Mouse (Mus musculus): ENCODE results near the gene Depdc5. TPM values are rescaled to one million over a fixed set of nuclear protein-coding genes. Genes with fewer than 3 reads are reported as not detected.
"Not testable (repeated sequence)": the region's sequence is repeated elsewhere in the genome, so short reads cannot be mapped to it uniquely, and the experiment has no call there.

The Depdc5 gene
- polyA plus RNA-seq, 1 experiment from 2014 or later: 29.6 TPM

DNA sequence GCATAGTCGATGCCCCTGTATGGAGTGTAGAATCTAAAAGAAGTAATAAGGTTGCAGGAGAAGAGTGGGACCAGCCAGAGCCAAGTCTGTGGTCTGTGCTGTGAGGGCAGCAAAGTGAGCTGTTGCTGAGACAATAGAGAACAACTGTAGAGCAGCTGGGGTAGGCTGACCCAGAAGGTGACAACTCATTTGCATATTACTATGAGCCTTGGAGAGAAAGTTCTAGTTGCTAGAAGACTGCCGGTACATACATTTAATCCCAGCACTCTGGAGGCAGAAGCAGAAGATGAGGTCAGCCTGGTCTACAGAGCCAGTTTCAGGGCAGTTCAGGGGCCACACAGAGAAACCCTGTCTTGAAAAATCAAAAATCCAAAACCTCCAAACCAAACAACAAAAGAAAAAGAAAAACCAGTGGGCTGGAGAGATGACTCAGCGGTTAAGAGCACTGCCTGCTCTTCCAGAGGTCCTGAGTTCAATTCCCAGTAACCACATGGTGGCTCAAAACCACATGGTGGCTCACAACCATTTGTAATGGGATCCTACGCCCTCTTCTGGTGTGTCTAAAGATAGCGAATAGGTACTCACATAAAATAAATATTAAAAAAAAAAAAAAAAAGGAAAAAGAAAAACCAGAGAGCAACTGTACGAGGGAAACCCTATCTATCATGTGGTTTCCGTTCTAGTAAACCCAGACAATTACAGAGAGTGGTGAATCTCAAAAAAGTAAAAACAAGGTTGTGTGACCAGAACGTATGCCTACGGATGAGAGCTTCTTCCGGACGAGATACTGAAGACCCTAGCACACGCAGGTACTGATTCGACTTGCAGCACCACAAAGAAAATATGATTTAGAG lies 175.4 kb downstream of the Depdc5 start:
- 45% methylated on average over 13 of the region's 13 CpGs for WGBS
- peak; percentile 36; the same call in 1 of the 2 replicates for ATAC-seq (ENCODE audit: low read depth)
- Histone ChIP-seq H3K4me3 (no peak overlapping the region), H3K36me3 (no peaks in the 10 kb centered on the region), H3K4me1 (replicated peaks) (peaks cover 4% of the 10 kb centered on the region; the same call in 1 of the 2 replicates), H3K9ac (no peak overlapping the region), H3K27ac (replicated peaks) (no peak overlapping the region), H3K9me3 (no peaks in the 10 kb centered on the region), H3K27me3 (no peaks in the 10 kb centered on the region), H3K4me2 (peak overlapping the region; percentile 48)

DNA sequence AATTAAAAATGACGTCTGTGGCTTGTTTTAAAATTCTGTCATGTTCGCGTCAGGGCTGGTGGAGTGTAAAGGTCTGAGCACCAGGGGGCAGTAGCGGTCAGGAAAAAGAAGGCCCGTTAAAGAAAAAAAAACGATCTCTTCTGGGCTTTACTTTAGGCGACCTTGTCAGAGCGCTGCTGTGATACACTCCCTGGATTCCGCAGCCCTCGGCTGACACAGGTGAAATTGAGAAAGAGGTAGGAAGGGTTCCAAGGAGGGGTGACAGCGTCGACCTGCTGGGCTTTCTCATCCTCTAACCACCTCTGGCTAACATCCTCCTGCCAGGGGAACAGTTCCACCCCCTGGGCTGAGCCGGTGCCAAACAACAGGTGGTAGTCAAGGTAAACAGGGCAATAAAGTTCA lies 176.0 kb downstream of the Depdc5 start:
- WGBS: 3% methylated on average over 13 of the region's 13 CpGs
- Histone ChIP-seq H3K4me3 (no peak overlapping the region), H3K9ac (0 out of 2 replicates have a peak overlapping the region, but pooled peaks have one; percentile 42), H3K27ac (replicated peaks) (no peak overlapping the region), H3K9me3 (no peaks in the 10 kb centered on the region), H3K27me3 (no peaks in the 10 kb centered on the region), H3K4me2 (peak overlapping the region; percentile 48), H3K36me3 (no peaks in the 10 kb centered on the region), H3K4me1 (replicated peaks) (peaks cover 4% of the 10 kb centered on the region; the same call in 1 of the 2 replicates)
- peak; percentile 43; the same call in 1 of the 2 replicates for ATAC-seq (ENCODE audit: low read depth)

DNA sequence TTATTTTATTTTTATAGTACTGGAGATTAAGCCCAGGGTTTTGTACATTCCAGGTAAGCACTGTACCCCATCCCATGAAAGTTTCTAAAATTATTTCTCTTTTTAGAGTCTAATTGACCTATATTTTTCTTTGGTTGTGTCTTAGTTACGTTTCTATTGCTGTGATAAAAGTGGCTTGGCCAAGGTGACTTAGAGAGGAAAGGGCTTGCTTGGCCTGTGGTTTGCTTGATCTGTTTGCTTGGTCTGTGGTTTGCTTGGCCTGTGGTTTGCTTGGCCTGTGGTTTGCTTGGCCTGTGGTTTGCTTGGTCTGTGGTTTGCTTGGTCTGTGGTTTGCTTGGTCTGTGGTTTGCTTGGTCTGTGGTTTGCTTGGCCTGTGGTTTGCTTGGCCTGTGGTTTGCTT lies 177.2 kb downstream of the Depdc5 start:
- not testable (repeated sequence) for H3K36me3 ChIP-seq; H3K4me1 ChIP-seq (replicated peaks); H3K27me3 ChIP-seq; ATAC-seq (ENCODE audit: low read depth); H3K4me3 ChIP-seq; H3K9ac ChIP-seq; H3K27ac ChIP-seq (replicated peaks); H3K9me3 ChIP-seq; H3K4me2 ChIP-seq
- WGBS: 86% methylated on average over 1 of the region's 1 CpGs

DNA sequence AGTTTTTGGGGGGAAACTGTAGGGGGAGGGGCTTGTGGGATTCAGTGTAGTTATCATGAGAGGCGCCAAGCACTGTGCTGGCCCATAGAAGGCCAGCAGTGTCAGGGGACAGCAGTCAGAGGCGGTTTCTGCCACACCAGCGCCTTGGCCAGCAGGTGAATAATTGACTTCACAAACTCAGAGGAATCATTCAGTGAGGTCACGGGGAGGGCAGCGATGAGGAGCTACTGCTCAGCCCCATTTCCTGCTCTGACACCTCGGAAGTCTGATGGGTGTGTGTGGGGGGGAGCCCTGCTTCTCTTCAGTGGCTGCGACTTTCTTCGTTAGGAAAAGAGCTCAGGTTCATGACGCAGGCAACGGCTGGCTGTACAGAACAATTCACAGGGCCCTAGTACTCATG lies 179.9 kb downstream of the Depdc5 start:
- Histone ChIP-seq H3K4me1 (replicated peaks) (peaks cover 4% of the 10 kb centered on the region; the same call in 1 of the 2 replicates), H3K9ac (no peak overlapping the region), H3K4me3 (no peak overlapping the region), H3K9me3 (no peaks in the 10 kb centered on the region), H3K27ac (replicated peaks) (no peak overlapping the region), H3K36me3 (no peaks in the 10 kb centered on the region), H3K4me2 (no peak overlapping the region), H3K27me3 (no peaks in the 10 kb centered on the region)
- WGBS: 59% methylated on average over 10 of the region's 10 CpGs
- no peak for ATAC-seq (ENCODE audit: low read depth)

Other genes with a start within 250 kb of the Depdc5 start
- 82.2 and 82.6 TPM in 2 replicates for gene Pisd, start 78.1 kb upstream of the Depdc5 start, polyA plus RNA-seq (2015; fragmentation: Nextera tagmentation; extraction: Ambion mirVana)
- not detected in 2 replicates for gene Gm20671, start 36.6 kb upstream of the Depdc5 start, polyA plus RNA-seq (2015; fragmentation: Nextera tagmentation; extraction: Ambion mirVana)
- 8.2 and 9.7 TPM in 2 replicates for gene Prr14l, start 9.4 kb upstream of the Depdc5 start, polyA plus RNA-seq (2015; fragmentation: Nextera tagmentation; extraction: Ambion mirVana)
- 732 and 779 TPM in 2 replicates for gene Ywhah, start 155.1 kb downstream of the Depdc5 start, polyA plus RNA-seq (2015; fragmentation: Nextera tagmentation; extraction: Ambion mirVana)
- not detected in 2 replicates for gene Slc5a1, start 240.5 kb downstream of the Depdc5 start, polyA plus RNA-seq (2015; fragmentation: Nextera tagmentation; extraction: Ambion mirVana)

Data from neural tube, embryonic 13.5 days (tissue).